Mouse (Mus musculus) heart, postnatal 0 days (tissue): ENCODE results near the gene Usf3. TPM values are rescaled to one million over a fixed set of nuclear protein-coding genes. Genes with fewer than 3 reads are reported as not detected.

ENCODE experiments used
- ATAC-seq: fragments of 200-750 bp; cut with Nextera tagmentation; 2 replicates; pipeline ENCODE4 v1.8.0; 2017; ENCODE audit warnings: low read depth, moderate number of reproducible peaks, moderate library complexity; ENCODE audit not compliant: insufficient read depth
- DNase-seq: peaks from one replicate; pipeline ENCODE4 v3.0.0-alpha.2; 2016; ENCODE audit warnings: low spot score
- H3K27ac ChIP-seq: fragments of 300-500 bp; sonication (generic); 2 replicates; pipeline ENCODE4 v1.5.1; 2014; ENCODE audit warnings: low read depth, mild to moderate bottlenecking
- H3K27me3 ChIP-seq: fragments of 300-500 bp; sonication (generic); 2 replicates; pipeline ENCODE4 v1.6.1; 2014; ENCODE audit warnings: low read length, mixed read lengths; ENCODE audit not compliant: control insufficient read depth, insufficient read depth
- H3K36me3 ChIP-seq: fragments of 300-500 bp; sonication (generic); replicated peaks from 2 replicates; pipeline ENCODE4 v1.6.1; 2014; ENCODE audit warnings: low read length, mixed read lengths; ENCODE audit not compliant: control insufficient read depth, insufficient read depth
- H3K4me1 ChIP-seq: fragments of 300-500 bp; sonication (generic); 2 replicates; pipeline ENCODE4 v1.6.1; 2014; ENCODE audit warnings: antibody characterized with exemption; ENCODE audit not compliant: control insufficient read depth, insufficient read depth
- H3K4me2 ChIP-seq: fragments of 300-500 bp; sonication (generic); 2 replicates; pipeline ENCODE4 v1.6.1; 2014; ENCODE audit warnings: low read depth, mild to moderate bottlenecking, low read length, moderate library complexity
- H3K4me3 ChIP-seq: fragments of 300-500 bp; sonication (generic); 2 replicates; pipeline ENCODE4 v1.5.1; 2014; ENCODE audit warnings: low read depth, low read length
- H3K9ac ChIP-seq: fragments of 300-500 bp; sonication (generic); replicated peaks from 2 replicates; pipeline ENCODE4 v1.6.1; 2014; ENCODE audit warnings: low read depth, low read length, mixed read lengths
- H3K9me3 ChIP-seq: fragments of 300-500 bp; sonication (generic); replicated peaks from 2 replicates; pipeline ENCODE4 v1.6.1; 2016; ENCODE audit warnings: low read length; ENCODE audit not compliant: control insufficient read depth
- CTCF ChIP-seq: IDR thresholded peaks from 2 replicates; pipeline ENCODE4 v1.5.1; 2016; ENCODE audit warnings: antibody characterized with exemption, control low read depth, low read depth
- EP300 ChIP-seq: IDR thresholded peaks from 2 replicates; pipeline ENCODE4 v1.6.1; 2016; ENCODE audit warnings: antibody characterized with exemption, low read depth
- WGBS: fragments of 180-500 bp; shearing (Covaris S2); extraction: QIAGEN DNeasy Blood & Tissue Kit; methylation state at CpG from one replicate; pipeline ENCODE4 v1.1.7; 2014; 5-methylcytosine and 5-hydroxymethylcytosine counted together
- polyA plus RNA-seq: library from polyadenylated mRNA; unstranded; fragments of >200 nt; fragmentation: Nextera tagmentation; extraction: Ambion mirVana; gene quantifications from 2 replicates; pipeline ENCODE4 v1.2.1, GENCODE M21; 2015
- total RNA-seq: library from RNA; depleted of rRNA; stranded (reverse); fragments of >200 nt; gene quantifications from 2 replicates; pipeline ENCODE4 v1.2.3, GENCODE M21; 2014; ENCODE audit warnings: low replicate concordance; rRNA removed

Gene Usf3
- total and polyA plus RNA-seq, 2 experiments from 2014 or later, result 1.4 to 9.9 TPM

GRCm38 (mm10) chr16:44268541-44269215 is 95.6 kb downstream of the Usf3 start:
- DNase-seq (no peak), ATAC-seq (no peak)
- Histone ChIP-seq H3K4me3 (no peak overlapping the region), H3K27me3 (no peaks in the 10 kb centered on the region), H3K27ac (no peak overlapping the region), H3K9me3 (no peaks in the 10 kb centered on the region), H3K9ac (no peak overlapping the region), H3K36me3 (no peaks in the 10 kb centered on the region), H3K4me1 (peaks cover 8% of the 10 kb centered on the region; the same call in 1 of the 2 replicates), H3K4me2 (no peak overlapping the region)
- TF ChIP-seq CTCF, result no peak
- TF ChIP-seq EP300, result no peak
- 83% methylated on average over 7 of the region's 7 CpGs for whole genome bisulfite sequencing

- 65% methylated on average over 6 of the region's 6 CpGs for WGBS
- Histone ChIP-seq H3K27me3 (no peaks in the 10 kb centered on the region), H3K4me3 (no peak overlapping the region), H3K9me3 (no peaks in the 10 kb centered on the region), H3K27ac (no peak overlapping the region), H3K9ac (no peak overlapping the region), H3K4me1 (peaks cover 8% of the 10 kb centered on the region; the same call in 1 of the 2 replicates), H3K4me2 (no peak overlapping the region), H3K36me3 (no peaks in the 10 kb centered on the region)
- no peak for TF ChIP-seq CTCF
- no peak for TF ChIP-seq EP300
- ATAC-seq (no peak), DNase-seq (no peak)
Measured at GRCm38 (mm10) chr16:44269578-44269977, 96.5 kb downstream of the Usf3 start.

GRCm38 (mm10) chr16:44270606-44271005 is 97.6 kb downstream of the Usf3 start:
- peak; percentile 24; the same call in 1 of the 2 replicates for ATAC-seq
- 68% methylated on average over 5 of the region's 5 CpGs for WGBS
- H3K9me3 ChIP-seq, result no peaks in the 10 kb centered on the region
- no peak for DNase-seq
- H3K4me3 ChIP-seq, result no peak overlapping the region
- H3K4me2 ChIP-seq, result no peak overlapping the region
- no peak for TF ChIP-seq EP300
- no peak overlapping the region for H3K9ac ChIP-seq
- H3K27ac ChIP-seq, result no peak overlapping the region
- no peaks in the 10 kb centered on the region for H3K27me3 ChIP-seq
- peaks cover 8% of the 10 kb centered on the region; the same call in 1 of the 2 replicates for H3K4me1 ChIP-seq
- H3K36me3 ChIP-seq, result no peaks in the 10 kb centered on the region

GRCm38 (mm10) chr16:44271371-44272038 is 98.5 kb downstream of the Usf3 start:
- 52% methylated on average over 9 of the region's 9 CpGs for WGBS
- peak; percentile 49; the same call in 1 of the 2 replicates for ATAC-seq
- no peaks in the 10 kb centered on the region for H3K36me3 ChIP-seq
- no peak overlapping the region for H3K4me2 ChIP-seq
- H3K27me3 ChIP-seq, result no peaks in the 10 kb centered on the region
- DNase-seq, result no peak
- no peaks in the 10 kb centered on the region for H3K9me3 ChIP-seq
- H3K4me3 ChIP-seq, result no peak overlapping the region
- no peak overlapping the region for H3K9ac ChIP-seq
- peak overlapping the region; percentile 2; the same call in 1 of the 2 replicates for H3K27ac ChIP-seq
- TF ChIP-seq EP300 (no peak), CTCF (no peak)
- H3K4me1 ChIP-seq, result peaks cover 8% of the 10 kb centered on the region; the same call in 1 of the 2 replicates

Other genes starting within 250 kb of the Usf3 start
- gene Qtrt2, start 246.4 kb upstream of the Usf3 start, total RNA-seq, result 10.6 and 30.0 TPM in 2 replicates
- gene Qtrt2, start 246.4 kb upstream of the Usf3 start, polyA plus RNA-seq, result 8.7 and 9.5 TPM in 2 replicates
- 0.46 and 0.58 TPM in 2 replicates for gene Zdhhc23, start 193.5 kb upstream of the Usf3 start, total RNA-seq
- 0.59 and 0.72 TPM in 2 replicates for gene Zdhhc23, start 193.5 kb upstream of the Usf3 start, polyA plus RNA-seq
- 1.0 TPM in 2 replicates for gene Gramd1c, start 109.9 kb upstream of the Usf3 start, total RNA-seq
- 2.0 and 2.7 TPM in 2 replicates for gene Gramd1c, start 109.9 kb upstream of the Usf3 start, polyA plus RNA-seq
- gene Atp6v1a, start 33.5 kb upstream of the Usf3 start, total RNA-seq, result 39.2 and 39.4 TPM in 2 replicates
- gene Atp6v1a, start 33.5 kb upstream of the Usf3 start, polyA plus RNA-seq, result 22.3 TPM in 2 replicates
- gene Naa50, start 33.4 kb upstream of the Usf3 start, total RNA-seq, result 8.5 and 19.9 TPM in 2 replicates
- 50.1 and 57.6 TPM in 2 replicates for gene Naa50, start 33.4 kb upstream of the Usf3 start, polyA plus RNA-seq
- gene Sidt1, start 159.9 kb downstream of the Usf3 start, total RNA-seq, result 0.39 TPM in 1 of 2 replicates, not detected in the other
- 0.05 and 0.10 TPM in 2 replicates for gene Sidt1, start 159.9 kb downstream of the Usf3 start, polyA plus RNA-seq
- 8.4 and 13.5 TPM in 2 replicates for gene Spice1, start 173.9 kb downstream of the Usf3 start, total RNA-seq
- 6.0 and 8.5 TPM in 2 replicates for gene Spice1, start 173.9 kb downstream of the Usf3 start, polyA plus RNA-seq
- gene Cfap44, start 221.6 kb downstream of the Usf3 start, total RNA-seq, result not detected in 2 replicates
- gene Cfap44, start 221.6 kb downstream of the Usf3 start, polyA plus RNA-seq, result 0.37 TPM in 1 of 2 replicates, not detected in the other